Mouse (Mus musculus): ENCODE results near the gene Hmmr. TPM values are rescaled to one million over a fixed set of nuclear protein-coding genes. Genes with fewer than 3 reads are reported as not detected.

The Hmmr gene
- 0.18 and 0.87 TPM in 2 replicates for total RNA-seq (2014; rRNA removed)
- polyA plus RNA-seq (2012; rRNA removed), result 0.02 and 0.10 TPM in 2 replicates

GRCm38 (mm10) chr11:40733339-40734174 is at the start of gene Hmmr, which contains the start of gene Nudcd2:
Gene Hmmr (minus strand): TSS chr11:40733422.
Gene Nudcd2 (plus strand): TSS chr11:40733667.
- peak within 1 kb of the TSS; percentile 73 for H3K27ac ChIP-seq (replicated peaks; ENCODE audit: insufficient read depth, low read depth, low read length)
- H3K36me3 ChIP-seq (ENCODE audit: control insufficient read depth, insufficient read depth, low read length), result peaks cover 16% of the 10 kb centered on the region
- peak within 1 kb of the TSS; percentile 91 for H3K9ac ChIP-seq (ENCODE audit: low read depth, low read length)
- no peaks in the 10 kb centered on the region for H3K27me3 ChIP-seq (ENCODE audit: control insufficient read depth, insufficient read depth, low read length)
- peaks cover 5% of the 10 kb centered on the region; the same call in 1 of the 2 replicates for H3K79me2 ChIP-seq (ENCODE audit: control insufficient read depth, insufficient read depth, low read length)
- TF ChIP-seq CTCF (IDR thresholded peaks at IDR 0.05; ENCODE audit: low read depth, low read length) (no peak), POLR2A (IDR thresholded peaks at IDR 0.05; ENCODE audit: extremely low read depth, insufficient read depth, low read length) (0 out of 2 replicates have a peak, but pooled peaks have one; percentile 30)
- DNase-seq (ENCODE audit: extremely low read depth, low read depth, low spot score), result peak; percentile 96
- peaks cover 3% of the 10 kb centered on the region for H3K4me1 ChIP-seq (ENCODE audit: control insufficient read depth, insufficient read depth, low read length)
- under 1% methylated on average over 52 of the region's 52 CpGs for WGBS
- H3K4me3 ChIP-seq (ENCODE audit: insufficient read depth, low read depth, low read length), result peak within 1 kb of the TSS; percentile 83

DNA sequence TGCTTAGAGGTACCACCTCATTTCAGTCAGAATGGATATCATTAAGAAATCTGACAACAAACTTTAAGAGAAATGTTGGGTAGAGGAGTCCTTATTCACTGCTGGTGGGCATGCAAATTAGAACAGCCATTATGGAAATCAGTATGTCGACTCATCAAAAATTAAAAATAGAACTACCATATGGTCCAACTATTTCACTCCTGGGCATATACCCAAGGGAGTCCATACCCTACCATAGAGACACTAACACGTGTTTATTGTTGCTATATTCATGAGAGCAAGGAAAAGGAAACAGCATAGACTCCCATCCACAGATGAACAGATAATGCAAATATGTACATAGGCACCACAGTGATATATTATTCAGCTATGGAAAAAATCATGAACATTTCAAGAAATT is 48.6 kb upstream of the Hmmr start:
- TF ChIP-seq POLR2A (IDR thresholded peaks at IDR 0.05; ENCODE audit: extremely low read depth, insufficient read depth, low read length) (no peak), CTCF (IDR thresholded peaks at IDR 0.05; ENCODE audit: low read depth, low read length) (no peak)
- Histone ChIP-seq H3K4me1 (ENCODE audit: control insufficient read depth, insufficient read depth, low read length) (no peaks in the 10 kb centered on the region), H3K27me3 (ENCODE audit: control insufficient read depth, insufficient read depth, low read length) (no peaks in the 10 kb centered on the region), H3K79me2 (ENCODE audit: control insufficient read depth, insufficient read depth, low read length) (no peaks in the 10 kb centered on the region), H3K4me3 (ENCODE audit: insufficient read depth, low read depth, low read length) (no peak overlapping the region), H3K36me3 (ENCODE audit: control insufficient read depth, insufficient read depth, low read length) (no peaks in the 10 kb centered on the region), H3K9ac (ENCODE audit: low read depth, low read length) (no peak overlapping the region), H3K27ac (replicated peaks; ENCODE audit: insufficient read depth, low read depth, low read length) (no peak overlapping the region)
- DNase-seq (ENCODE audit: extremely low read depth, low read depth, low spot score), result no peak
- 60% methylated on average over 2 of the region's 2 CpGs for WGBS

GRCm38 (mm10) chr11:40775315-40776269 is 42.4 kb upstream of the Hmmr start:
- TF ChIP-seq CTCF (IDR thresholded peaks at IDR 0.05; ENCODE audit: low read depth, low read length) (no peak), POLR2A (IDR thresholded peaks at IDR 0.05; ENCODE audit: extremely low read depth, insufficient read depth, low read length) (no peak)
- H3K9ac ChIP-seq (ENCODE audit: low read depth, low read length), result no peak overlapping the region
- WGBS, result 45% methylated on average over 12 of the region's 12 CpGs
- H3K79me2 ChIP-seq (ENCODE audit: control insufficient read depth, insufficient read depth, low read length), result no peaks in the 10 kb centered on the region
- no peak overlapping the region for H3K4me3 ChIP-seq (ENCODE audit: insufficient read depth, low read depth, low read length)
- peak; percentile 47 for DNase-seq (ENCODE audit: extremely low read depth, low read depth, low spot score)
- H3K27me3 ChIP-seq (ENCODE audit: control insufficient read depth, insufficient read depth, low read length), result no peaks in the 10 kb centered on the region
- H3K4me1 ChIP-seq (ENCODE audit: control insufficient read depth, insufficient read depth, low read length), result peaks cover 2% of the 10 kb centered on the region
- H3K27ac ChIP-seq (replicated peaks; ENCODE audit: insufficient read depth, low read depth, low read length), result no peak overlapping the region
- no peaks in the 10 kb centered on the region for H3K36me3 ChIP-seq (ENCODE audit: control insufficient read depth, insufficient read depth, low read length)

DNA sequence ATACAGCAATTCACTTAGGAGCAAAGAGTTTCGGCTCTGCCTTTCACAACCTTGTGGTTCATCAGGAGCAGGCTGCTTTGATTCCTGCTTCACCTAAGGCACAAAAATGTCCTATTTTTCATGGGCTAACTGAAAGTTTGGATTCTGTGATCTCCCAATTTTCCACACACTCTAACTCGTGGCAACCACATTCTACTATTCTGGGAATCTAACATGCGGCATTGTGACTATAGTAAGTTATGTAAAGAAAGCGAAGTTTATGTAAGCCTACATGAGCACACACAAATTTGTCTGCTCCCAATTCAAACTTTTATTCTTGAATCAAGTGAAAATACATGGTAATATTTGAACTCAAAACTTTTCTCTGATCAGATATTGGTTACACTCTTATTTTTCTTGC is 31.5 kb upstream of the Hmmr start:
- no peak for DNase-seq (ENCODE audit: extremely low read depth, low read depth, low spot score)
- 70% methylated on average over 4 of the region's 4 CpGs for WGBS
- no peak for TF ChIP-seq POLR2A (IDR thresholded peaks at IDR 0.05; ENCODE audit: extremely low read depth, insufficient read depth, low read length)
- TF ChIP-seq CTCF (IDR thresholded peaks at IDR 0.05; ENCODE audit: low read depth, low read length), result no peak

GRCm38 (mm10) chr11:40763395-40763794 is 30.2 kb upstream of the Hmmr start:
- H3K4me3 ChIP-seq (ENCODE audit: insufficient read depth, low read depth, low read length), result no peak overlapping the region
- no peak overlapping the region for H3K9ac ChIP-seq (ENCODE audit: low read depth, low read length)
- DNase-seq (ENCODE audit: extremely low read depth, low read depth, low spot score), result peak; percentile 39
- H3K27ac ChIP-seq (replicated peaks; ENCODE audit: insufficient read depth, low read depth, low read length), result no peak overlapping the region
- H3K4me1 ChIP-seq (ENCODE audit: control insufficient read depth, insufficient read depth, low read length), result no peaks in the 10 kb centered on the region
- 17% methylated on average over 2 of the region's 2 CpGs for WGBS
- no peaks in the 10 kb centered on the region for H3K79me2 ChIP-seq (ENCODE audit: control insufficient read depth, insufficient read depth, low read length)
- TF ChIP-seq CTCF (IDR thresholded peaks at IDR 0.05; ENCODE audit: low read depth, low read length) (no peak; the same call in 1 of the 2 replicates), POLR2A (IDR thresholded peaks at IDR 0.05; ENCODE audit: extremely low read depth, insufficient read depth, low read length) (no peak)
- no peaks in the 10 kb centered on the region for H3K36me3 ChIP-seq (ENCODE audit: control insufficient read depth, insufficient read depth, low read length)
- H3K27me3 ChIP-seq (ENCODE audit: control insufficient read depth, insufficient read depth, low read length), result no peaks in the 10 kb centered on the region

More for the DNA sequence above, 31.5 kb upstream of the Hmmr start:
- H3K36me3 ChIP-seq (ENCODE audit: control insufficient read depth, insufficient read depth, low read length), result no peaks in the 10 kb centered on the region
- no peak overlapping the region for H3K9ac ChIP-seq (ENCODE audit: low read depth, low read length)
- H3K79me2 ChIP-seq (ENCODE audit: control insufficient read depth, insufficient read depth, low read length), result no peaks in the 10 kb centered on the region
- H3K4me1 ChIP-seq (ENCODE audit: control insufficient read depth, insufficient read depth, low read length), result no peaks in the 10 kb centered on the region
- no peak overlapping the region for H3K4me3 ChIP-seq (ENCODE audit: insufficient read depth, low read depth, low read length)
- H3K27me3 ChIP-seq (ENCODE audit: control insufficient read depth, insufficient read depth, low read length), result no peaks in the 10 kb centered on the region
- H3K27ac ChIP-seq (replicated peaks; ENCODE audit: insufficient read depth, low read depth, low read length), result no peak overlapping the region

All from liver, adult 2 months (tissue).